Mouse (Mus musculus): Measurements from ENCODE around the gene Zfp961.
"Not testable (repeated sequence)": the region's sequence is repeated elsewhere in the genome, so short reads cannot be mapped to it uniquely, and the experiment has no call there.

Gene Zfp961

DNA sequence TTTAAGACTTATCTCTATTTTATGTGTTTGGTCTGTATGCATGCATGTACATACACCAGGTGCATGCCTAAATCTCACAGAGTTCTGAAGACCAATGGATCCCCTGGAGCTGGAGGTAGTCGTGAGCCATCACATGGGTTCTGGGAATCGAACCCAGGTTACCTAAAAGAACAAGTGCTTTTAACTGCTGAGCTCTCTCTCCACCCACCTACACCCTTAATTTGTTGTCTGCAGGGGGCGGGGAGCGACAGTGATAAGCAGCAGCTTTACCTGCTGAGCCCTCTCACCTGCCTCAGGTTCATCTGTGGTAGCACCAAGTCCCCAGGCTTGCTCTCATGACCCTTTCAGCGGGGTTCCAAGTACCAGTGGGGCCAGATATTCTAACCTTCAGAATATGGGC is 11.0 kb downstream of the Zfp961 start:
- DNase-seq (ENCODE audit: low read depth, low spot score), result no peak

DNA sequence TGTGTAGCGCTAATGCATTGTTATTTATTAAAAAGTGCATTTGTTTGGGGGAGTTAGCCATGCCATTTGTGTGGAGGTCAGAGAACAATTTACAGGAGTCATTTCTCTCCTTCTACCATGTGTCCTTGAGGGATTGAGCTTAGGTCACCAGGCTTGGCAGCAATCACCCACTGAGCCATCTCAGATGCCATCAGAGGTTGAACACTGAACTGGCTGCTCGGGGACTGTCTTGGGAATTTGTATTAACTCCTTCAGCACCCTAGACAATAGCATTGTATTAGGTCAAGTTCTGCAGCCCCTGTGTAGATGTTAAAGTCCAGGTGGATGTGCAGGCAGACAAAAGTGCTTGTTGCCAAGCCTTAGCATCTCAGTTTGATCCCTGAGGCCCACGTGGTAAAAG is 13.2 kb downstream of the Zfp961 start:
- no peak for DNase-seq (ENCODE audit: low read depth, low spot score)

DNA sequence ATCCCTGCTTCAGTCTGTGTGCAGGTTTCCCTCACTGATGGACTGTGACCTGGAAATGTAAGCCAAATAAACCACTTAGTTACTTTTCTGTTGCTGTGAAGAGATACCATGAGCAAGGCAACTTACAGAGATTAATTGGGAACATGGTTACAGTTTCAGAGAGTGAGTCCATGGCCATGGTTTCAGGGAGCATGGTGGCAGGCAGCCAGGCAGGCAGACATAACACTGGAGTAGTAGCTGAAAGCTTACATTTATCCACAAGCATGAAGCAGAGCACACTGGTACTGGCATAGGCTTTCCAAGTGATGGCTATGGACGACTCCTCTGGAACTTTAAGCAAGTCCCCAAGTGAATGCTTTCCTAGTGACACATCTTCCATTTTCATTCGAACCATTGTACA is 14.3 kb downstream of the Zfp961 start:
- no peak for DNase-seq (ENCODE audit: low read depth, low spot score)

DNA sequence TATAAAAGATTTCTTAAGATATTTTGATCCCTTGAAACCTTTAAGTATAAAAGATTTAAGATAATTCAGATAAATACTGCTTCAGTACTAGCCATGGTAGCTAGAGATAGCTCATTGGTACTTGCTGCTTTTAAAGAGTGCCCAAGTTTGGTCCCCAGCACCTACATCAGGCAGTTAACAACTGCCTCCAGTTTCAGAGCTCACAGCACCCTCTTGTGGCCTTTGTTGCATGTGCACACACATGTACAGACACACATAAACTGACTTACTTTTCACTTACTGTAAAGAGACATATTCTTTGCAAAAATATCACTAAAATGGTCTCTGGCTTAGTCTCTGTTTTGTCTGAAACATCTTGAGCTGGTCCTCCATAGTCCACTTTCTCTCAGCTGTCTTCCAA is 15.6 kb downstream of the Zfp961 start:
- DNase-seq (ENCODE audit: low read depth, low spot score), result peak; percentile 67

DNA sequence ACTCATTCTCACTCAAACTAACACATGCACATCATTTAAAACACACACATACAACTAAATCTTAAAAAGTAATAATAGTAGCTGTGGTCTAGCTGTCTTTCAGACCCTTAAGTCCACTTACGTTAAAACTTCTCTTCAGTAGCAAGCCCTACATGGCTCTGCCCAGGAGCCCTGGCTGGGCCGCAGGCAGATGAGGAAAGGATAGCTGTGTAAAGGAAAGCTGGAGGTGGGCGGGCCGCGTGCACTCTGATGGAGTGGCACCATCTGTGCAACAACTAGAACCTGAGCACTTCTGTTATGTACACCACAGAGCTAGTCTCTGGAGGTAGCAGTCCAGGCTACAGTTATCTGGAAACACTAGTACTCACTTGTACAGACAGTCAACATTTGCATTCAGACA is 16.4 kb downstream of the Zfp961 start:
- DNase-seq (ENCODE audit: low read depth, low spot score), result no peak

DNA sequence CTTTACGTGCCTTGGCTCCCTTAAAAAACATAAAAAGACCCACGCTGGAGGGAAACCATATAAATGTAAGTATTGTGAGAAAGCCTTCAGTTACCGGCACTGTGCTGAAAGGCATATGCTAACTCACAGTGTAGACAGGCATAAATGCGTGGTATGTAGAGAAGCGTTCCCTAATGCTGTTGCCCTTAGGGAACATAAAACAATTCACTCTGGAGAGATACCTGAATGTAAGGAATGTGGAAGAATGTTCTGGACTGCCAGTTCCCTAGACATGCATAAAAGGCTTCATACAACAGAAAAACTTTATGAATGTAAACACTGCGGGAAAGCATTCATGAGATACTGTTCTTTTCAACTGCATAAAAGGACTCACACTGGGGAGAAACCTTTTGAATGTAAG is 17.3 kb downstream of the Zfp961 start:
- DNase-seq (ENCODE audit: low read depth, low spot score), result peak; percentile 37

DNA sequence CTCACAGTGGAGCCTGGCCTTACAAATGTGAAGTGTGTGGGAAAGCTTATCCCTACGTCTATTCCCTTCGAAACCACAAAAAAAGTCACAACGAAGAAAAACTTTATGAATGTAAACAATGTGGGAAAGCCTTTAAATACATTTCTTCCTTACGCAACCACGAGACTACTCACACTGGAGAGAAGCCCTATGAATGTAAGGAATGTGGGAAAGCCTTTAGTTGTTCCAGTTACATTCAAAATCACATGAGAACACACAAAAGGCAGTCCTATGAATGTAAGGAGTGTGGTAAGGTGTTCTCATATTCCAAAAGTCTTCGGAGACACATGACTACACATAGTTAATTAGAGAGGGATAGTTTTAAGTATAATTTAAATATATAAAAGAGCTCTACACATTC is 17.8 kb downstream of the Zfp961 start:
- no peak for DNase-seq (ENCODE audit: low read depth, low spot score)

DNA sequence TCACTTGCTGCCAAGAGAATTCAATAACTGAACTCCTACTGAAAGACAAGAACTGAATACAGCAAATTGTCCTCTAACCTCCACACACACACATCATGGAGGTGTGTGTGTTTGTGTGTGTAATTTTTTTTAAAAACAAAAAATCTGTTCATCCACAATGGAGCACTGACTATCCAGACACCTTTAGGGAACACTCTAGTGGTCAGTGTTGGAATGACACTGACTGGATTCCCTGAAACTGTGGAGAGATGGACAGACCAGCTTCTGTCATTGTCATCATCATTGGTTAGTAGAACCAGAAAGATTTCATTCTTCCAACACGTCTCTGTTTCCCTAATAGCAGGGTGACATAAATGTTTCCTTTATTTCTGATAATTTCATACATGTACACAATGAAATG is 21.1 kb downstream of the Zfp961 start:
- peak; percentile 60 for DNase-seq (ENCODE audit: low read depth, low spot score)

DNA sequence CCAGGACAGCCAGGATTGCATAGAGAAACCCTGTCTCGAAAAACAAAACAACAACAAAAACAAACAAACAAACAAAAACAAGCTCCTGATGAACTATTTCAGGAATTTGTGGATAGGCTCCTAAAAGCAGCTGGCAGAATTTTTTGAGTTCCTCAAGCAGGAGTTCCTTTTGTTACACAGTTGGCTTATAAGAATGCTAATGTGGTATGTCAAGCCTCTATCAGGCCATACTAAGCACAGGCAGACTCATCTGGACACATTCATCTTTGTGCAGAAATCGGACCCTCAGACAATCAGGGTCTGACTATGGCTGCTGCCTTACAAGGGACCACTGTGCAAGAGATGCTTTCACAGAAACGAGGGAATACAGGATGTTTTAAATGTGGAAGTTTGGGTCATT is 23.4 kb downstream of the Zfp961 start:
- DNase-seq (ENCODE audit: low read depth, low spot score), result peak; percentile 63

DNA sequence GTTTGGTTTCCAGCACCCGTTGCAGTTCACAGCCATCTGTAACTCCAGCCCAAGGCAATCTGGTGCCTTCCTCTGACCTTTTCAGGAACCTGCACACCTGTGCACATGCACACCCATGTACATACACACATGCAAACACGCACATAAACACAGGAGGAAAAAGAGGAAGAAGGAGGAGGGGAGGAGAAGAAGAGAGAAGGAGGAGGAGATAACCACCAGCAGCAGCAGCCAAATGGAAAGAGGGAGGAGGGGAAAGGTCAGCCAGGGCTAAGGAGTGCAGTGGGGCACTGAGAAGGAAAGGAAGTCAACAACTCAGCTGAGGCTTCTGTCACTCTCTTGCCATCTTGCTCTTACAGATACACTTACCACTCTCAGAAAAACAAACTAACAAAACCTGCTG is 30.2 kb downstream of the Zfp961 start:
- DNase-seq (ENCODE audit: low read depth, low spot score), result no peak

DNA sequence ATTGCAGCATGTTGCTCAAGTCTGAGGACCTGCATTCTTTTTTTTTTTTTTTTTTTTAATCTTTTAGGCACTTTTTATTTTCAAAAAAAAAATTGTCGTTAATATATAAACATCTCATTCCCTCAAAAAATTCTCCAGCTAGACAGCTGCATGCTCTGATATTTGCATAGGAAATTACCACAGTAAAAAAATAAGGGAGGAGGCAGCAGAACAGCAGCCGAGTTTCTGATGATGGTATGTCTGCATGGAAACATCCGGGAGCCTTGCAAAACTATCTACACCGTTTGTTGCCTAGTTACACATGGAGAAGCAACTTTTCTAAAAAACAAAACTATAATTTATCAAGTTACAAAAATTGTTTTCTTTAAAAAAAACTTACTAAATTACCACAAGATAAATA is 30.6 kb downstream of the Zfp961 start:
- DNase-seq (ENCODE audit: low read depth, low spot score), result no peak

DNA sequence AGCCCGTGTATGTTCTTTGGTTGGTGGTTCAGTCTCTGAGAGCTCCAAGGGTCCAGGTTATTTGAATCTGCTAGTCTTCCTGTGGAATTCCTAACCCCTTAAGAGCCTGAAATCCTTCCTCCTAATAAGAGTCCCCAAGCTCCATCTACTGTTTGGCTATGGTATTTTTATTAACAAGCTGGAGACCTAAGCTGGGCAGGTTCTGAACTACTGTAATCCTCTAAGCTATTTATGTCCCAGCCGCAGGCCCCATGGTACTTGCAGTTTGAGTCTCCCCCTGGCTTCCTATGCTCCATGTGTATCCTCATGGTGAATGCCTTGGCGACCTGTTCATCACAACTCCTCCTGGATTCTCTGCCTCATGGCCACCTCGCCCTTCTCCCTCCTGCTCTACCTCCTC is 33.8 kb downstream of the Zfp961 start:
- DNase-seq (ENCODE audit: low read depth, low spot score), result peak; percentile 59

DNA sequence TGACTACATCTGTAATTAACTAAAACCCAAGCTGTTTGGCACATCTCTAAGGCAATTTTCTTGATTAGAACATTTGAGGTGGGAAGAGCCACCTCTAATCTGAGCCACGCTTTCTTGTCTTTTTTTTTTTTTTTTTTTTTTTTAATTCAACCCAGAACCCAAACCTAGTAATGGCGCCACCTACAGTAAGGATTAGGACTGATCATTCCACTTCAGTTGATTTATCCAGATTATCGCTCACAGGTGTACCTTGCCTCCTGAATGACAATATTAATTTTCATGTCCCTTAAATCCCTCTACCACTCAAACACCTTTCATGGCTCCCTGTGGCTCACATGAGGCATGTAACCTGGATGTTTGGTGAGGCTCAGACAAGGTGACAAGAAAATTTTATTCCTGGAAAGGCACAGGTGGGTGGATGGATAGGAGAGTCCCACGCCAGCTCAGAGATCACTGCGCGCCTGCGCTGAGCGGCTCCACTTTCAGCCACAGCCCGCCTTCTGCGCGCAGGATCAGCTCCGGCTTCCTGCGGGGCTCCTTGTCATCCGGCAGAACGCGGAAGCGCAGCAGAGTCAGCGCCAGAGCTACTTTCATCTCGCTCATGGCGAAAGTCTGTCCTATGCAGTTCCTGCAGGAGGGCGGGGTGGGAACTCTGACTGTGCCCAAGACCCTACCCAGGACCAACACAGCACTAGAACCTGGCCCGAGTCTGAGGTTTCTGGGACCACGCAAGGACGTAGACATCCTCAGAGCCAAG is 37.5 kb downstream of the Zfp961 start:
- DNase-seq (ENCODE audit: low read depth, low spot score), result peak; percentile 79

DNA sequence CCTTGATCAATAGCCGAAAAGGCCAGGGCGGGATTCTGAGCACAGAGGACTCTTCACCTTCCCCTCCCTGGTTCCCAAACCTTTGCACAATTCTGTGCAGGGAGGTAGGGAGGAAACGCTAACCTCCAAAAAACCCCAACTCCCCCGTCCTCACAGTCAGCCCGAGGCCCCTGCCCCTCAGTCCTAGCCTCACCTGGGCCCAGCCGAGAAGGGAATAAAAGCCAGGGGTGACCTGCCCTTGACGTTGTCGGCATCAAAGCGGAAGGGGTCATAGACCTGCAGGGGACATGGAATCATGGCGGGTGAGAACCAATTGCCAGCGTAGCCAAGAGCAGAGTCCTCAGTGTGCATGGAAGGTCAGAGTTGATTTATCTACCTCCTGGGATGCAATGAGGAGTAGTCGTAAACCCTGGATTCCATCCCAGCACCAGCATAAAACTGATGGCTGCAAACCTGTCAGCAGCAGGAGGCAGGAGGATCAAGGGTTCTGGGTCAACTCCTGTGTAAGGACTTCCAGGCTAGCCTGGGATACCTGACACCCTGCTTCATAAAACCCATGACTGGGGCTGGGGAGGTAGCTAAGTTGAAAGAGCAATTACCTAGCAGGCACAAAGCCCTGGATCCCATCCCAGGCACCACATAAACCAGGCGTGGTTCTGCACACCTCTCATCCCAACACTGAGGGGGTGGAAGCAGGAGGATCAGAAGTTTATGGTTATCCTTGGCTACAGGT is 38.2 kb downstream of the Zfp961 start:
- no peak for DNase-seq (ENCODE audit: low read depth, low spot score)

DNA sequence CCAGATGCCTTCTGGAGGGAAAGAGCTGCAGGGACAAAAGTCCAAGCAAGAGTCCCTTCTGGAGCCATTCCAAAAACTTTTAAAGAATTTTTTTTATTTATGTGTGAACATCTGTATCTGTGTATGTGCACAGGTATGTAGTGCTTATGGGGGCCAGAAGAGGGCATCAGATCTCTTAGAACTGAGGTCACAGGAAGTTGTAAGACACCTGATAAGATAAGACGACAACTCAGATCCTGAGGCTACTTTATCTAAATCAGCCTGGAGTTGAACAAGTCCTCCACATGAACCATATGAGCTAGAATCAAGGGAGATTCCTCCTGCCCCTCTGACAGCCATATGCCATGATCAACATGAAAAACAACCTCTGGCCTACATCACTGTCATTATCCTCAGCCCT is 48.6 kb downstream of the Zfp961 start:
- no peak for DNase-seq (ENCODE audit: low read depth, low spot score)

DNA sequence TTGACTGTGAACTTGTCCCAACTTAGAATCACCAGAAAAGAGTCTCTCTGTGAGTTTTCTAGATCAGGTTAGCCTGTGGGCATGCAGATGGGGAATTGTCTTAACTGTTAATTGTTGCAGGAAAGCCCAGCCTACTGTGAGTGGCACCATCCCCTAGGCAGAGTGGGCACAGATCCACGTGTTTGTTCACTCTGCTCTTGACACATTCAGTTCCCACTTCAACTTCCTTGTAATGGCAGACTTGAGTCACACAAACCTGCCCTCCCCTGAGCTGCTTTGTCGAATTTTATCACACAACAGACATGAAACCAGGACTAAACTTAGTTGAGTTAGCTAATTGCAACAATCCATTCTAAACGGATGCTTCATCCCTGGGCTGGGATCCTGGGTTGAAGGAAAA is 49.4 kb downstream of the Zfp961 start:
- no peak for DNase-seq (ENCODE audit: low read depth, low spot score)

DNA sequence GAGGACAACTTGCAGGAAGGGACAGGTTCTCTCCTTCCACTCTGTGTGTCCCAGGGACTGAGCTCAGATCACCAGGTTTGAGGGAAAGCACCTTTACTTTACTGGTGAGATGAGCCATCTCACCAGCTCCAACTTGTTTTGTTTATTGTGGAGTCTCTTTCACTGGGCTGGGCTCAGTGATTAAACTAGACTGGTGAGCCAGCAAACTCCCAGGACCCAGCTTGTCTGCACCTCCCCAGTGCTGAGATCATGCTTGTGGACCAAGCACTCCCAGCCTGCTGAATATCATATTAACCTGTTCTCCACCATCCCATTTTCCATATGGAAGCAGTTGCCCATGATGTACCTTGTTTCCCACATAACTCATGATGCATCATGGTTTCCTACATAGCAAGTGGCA is 52.1 kb downstream of the Zfp961 start:
- DNase-seq (ENCODE audit: low read depth, low spot score), result no peak

DNA sequence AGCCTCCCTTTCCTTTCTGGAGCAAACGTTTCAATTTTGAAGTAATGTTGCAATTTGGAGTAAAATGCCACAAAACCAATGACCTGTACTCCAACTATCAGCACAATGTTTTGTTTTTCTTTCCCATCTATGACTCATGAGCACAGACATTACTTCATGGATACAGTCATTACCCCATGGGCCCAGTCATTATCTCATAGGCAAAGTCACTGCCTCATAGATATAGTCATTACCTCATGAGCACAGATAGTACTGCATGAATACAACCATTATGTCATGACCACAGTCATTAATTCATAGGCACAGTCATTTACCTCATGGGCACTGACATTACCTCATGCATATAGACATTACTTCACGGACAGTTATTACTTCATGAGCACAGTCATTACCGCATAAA is 55.1 kb downstream of the Zfp961 start:
- no peak for DNase-seq (ENCODE audit: low read depth, low spot score)

DNA sequence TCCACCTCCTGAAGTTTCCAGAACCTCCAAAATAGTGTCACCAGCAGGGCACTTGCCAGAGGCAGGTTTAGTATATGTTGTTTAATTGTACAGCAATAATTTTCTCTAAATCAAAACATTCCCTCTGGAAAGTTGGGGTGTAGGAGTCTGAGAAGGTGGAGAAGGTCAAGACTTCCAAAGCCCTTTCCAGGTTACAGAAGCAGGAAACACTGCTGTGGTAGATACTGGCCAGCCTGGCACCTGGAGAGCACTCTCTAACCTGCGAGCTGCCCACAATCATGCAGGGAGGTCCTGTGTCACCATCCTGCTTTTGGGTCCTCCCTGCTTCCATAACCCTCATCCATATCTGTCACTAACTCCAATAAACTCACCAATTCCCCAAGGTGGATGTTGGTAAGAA is 55.9 kb downstream of the Zfp961 start:
- DNase-seq (ENCODE audit: low read depth, low spot score), result no peak

DNA sequence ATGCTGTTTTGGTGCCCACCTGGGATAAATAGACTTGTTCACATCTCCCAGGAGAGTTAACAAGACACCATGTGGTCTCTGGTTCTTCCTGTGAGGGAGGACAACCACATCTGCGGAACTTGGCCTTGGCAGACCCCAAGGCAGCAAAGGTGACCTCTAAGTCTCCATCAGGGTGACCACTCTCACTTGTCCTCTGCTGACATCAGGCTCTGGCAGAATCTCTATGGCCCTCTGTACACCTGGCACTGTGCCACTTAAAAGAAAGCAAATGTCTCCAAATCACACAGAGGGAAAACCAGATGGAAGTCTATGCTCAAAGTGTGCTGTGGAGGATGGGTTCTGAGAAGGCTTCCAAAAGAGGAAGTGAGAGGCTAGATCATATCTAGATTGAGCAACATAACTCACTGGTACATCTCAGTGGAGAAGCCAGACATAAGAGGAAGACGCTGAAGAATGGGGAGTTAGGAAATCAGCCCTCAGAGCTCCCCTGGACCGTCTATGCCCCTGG is 57.4 kb downstream of the Zfp961 start:
- DNase-seq (ENCODE audit: low read depth, low spot score), result no peak

DNA sequence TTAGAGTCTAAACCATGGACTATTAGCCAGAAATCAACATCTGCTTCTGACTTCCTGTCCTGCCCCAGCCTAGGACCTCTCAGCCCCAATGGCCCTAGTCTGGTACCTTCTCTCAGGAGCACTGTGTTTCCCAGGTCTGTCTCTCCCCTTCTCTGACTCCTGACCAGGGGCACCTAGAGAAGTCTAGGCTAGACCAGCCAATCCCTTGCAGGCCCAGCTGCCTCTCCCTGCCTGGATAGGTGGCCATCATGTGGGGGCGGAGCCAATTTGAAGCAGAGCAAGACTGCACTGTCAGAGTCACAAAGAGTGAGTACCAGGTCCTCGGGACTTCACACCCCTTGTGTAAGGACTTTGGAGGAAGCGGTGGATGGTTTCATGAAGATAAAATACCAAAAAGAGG is 58.6 kb downstream of the Zfp961 start, which contains the start of gene Cyp4f18:
Gene Cyp4f18, minus strand, starts transcription at position 154 of the 400 bp plus-strand sequence.
- no peak for DNase-seq (ENCODE audit: low read depth, low spot score)

DNA sequence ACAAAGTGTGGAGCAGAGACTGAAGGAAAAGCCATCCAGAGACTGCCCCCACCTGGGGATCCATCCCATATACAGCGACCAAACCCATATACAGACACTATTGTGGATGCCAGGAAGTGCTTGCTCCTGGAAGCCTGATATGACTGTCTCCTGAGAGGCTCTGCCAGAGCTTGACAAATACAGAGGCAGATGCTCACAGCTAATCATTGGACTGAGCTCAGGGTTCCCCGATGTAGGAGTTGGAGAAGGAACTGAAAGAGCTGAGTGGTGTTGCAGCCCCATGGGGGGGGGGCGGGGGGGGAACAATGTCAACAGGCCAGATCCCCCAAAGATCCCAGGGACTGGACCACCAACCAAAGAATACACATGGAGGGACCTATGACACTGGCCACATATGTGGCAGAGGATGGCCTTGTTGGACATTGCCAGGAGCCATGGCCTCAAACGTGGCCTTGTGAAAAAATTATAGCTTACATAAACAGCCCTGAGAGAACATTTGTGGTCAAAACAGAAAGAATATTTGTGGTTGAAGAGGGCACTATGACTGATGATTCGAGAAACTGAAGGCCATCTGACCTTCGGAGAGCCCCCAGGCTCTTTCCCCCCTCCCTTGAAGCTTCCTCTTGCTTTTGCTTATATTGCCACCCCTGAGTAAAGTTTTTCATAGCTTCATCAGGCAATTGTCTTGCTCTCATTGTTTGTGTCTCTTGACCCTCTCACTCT is 62.8 kb downstream of the Zfp961 start:
- DNase-seq (ENCODE audit: low read depth, low spot score), result not testable (repeated sequence)
